Mouse (Mus musculus) NIH3T3 (cell line): ENCODE measurements around the gene Nedd8.

Source experiments
- DNase-seq: peaks from one replicate; pipeline ENCODE4 v3.0.0-alpha.2; 2012; ENCODE audit warnings: low read depth

Gene Nedd8

GRCm38 (mm10) chr14:55614565-55615178 lies 57.3 kb downstream of the Nedd8 start:
- DNase-seq = no peak

- no peak for DNase-seq
Measured at GRCm38 (mm10) chr14:55613346-55613745, 58.6 kb downstream of the Nedd8 start.
